Mouse (Mus musculus): ENCODE results near the gene Tbx10.
"Not testable (repeated sequence)": the region's sequence is repeated elsewhere in the genome, so short reads cannot be mapped to it uniquely, and the experiment has no call there.

Tbx10 gene

GRCm38 (mm10) chr19:4045966-4046865 is 53.7 kb downstream of the Tbx10 start, which contains the start of gene Gstp2:
Gene Gstp2, minus strand, starts transcription at chr19:4046023.
- peak; percentile 90 for DNase-seq

GRCm38 (mm10) chr19:4046866-4047254 is 54.3 kb downstream of the Tbx10 start:
- no peak for DNase-seq

GRCm38 (mm10) chr19:4047859-4048258 is 55.3 kb downstream of the Tbx10 start:
- DNase-seq, result peak; percentile 63

- not testable (repeated sequence) for DNase-seq
These were observed 56.5 kb downstream of the Tbx10 start for GRCm38 (mm10) chr19:4049069-4049468.

Data from kidney, adult 11 months (tissue).